Mouse (Mus musculus) urinary bladder, postnatal 10 days (tissue): ENCODE measurements at regions not wholly inside any gene's neighbourhood (a gene's known extent, or its start where the extent isn't known, plus 50 kb on each side); places are given as distances from the start of the nearest gene placed in this dataset.

Experiments used
- DNase-seq: peaks from one replicate; pipeline ENCODE4 v3.0.0; 2022; ENCODE audit warnings: low spot score

- no peak for DNase-seq
These were observed 366.3 kb upstream of the Prickle1 start for GRCm38 (mm10) chr15:93961950-93962349.

- DNase-seq = no peak
These were observed 364.2 kb upstream of the Prickle1 start for GRCm38 (mm10) chr15:93959931-93960330.

GRCm38 (mm10) chr15:93958086-93958485 is 362.4 kb upstream of the Prickle1 start:
- DNase-seq = no peak

GRCm38 (mm10) chr15:93956801-93957200 is 361.1 kb upstream of the Prickle1 start:
- no peak for DNase-seq

- no peak for DNase-seq
These were observed 357.9 kb upstream of the Prickle1 start for GRCm38 (mm10) chr15:93953548-93953947.

GRCm38 (mm10) chr15:93950441-93950840 is 354.8 kb upstream of the Prickle1 start:
- no peak for DNase-seq

- no peak for DNase-seq
These were observed 353.2 kb upstream of the Prickle1 start for GRCm38 (mm10) chr15:93948902-93949301.

GRCm38 (mm10) chr15:93943545-93943944 is 347.9 kb upstream of the Prickle1 start:
- DNase-seq = no peak

GRCm38 (mm10) chr15:93932971-93933496 is 337.3 kb upstream of the Prickle1 start:
- no peak for DNase-seq

GRCm38 (mm10) chr15:93926842-93927241 is 331.2 kb upstream of the Prickle1 start:
- DNase-seq = no peak

- DNase-seq = no peak
These were observed 330.6 kb upstream of the Prickle1 start for GRCm38 (mm10) chr15:93926262-93926661.

GRCm38 (mm10) chr15:93921457-93922234 is 326.0 kb upstream of the Prickle1 start:
- no peak for DNase-seq

GRCm38 (mm10) chr15:93920996-93921395 is 325.3 kb upstream of the Prickle1 start:
- DNase-seq = no peak

GRCm38 (mm10) chr15:93919577-93919976 is 323.9 kb upstream of the Prickle1 start:
- no peak for DNase-seq

GRCm38 (mm10) chr15:93916856-93917255 is 321.2 kb upstream of the Prickle1 start:
- DNase-seq = no peak

GRCm38 (mm10) chr15:93913462-93913861 is 317.8 kb upstream of the Prickle1 start:
- no peak for DNase-seq

GRCm38 (mm10) chr15:93913041-93913440 is 317.4 kb upstream of the Prickle1 start:
- no peak for DNase-seq

GRCm38 (mm10) chr15:93910981-93911431 is 315.3 kb upstream of the Prickle1 start:
- DNase-seq = no peak

GRCm38 (mm10) chr15:93910158-93910557 is 314.5 kb upstream of the Prickle1 start:
- no peak for DNase-seq

- DNase-seq = no peak
These were observed 308.2 kb upstream of the Prickle1 start for GRCm38 (mm10) chr15:93903671-93904603.

- DNase-seq = no peak
These were observed 287.1 kb upstream of the Prickle1 start for GRCm38 (mm10) chr15:93882826-93883225.

- DNase-seq = no peak
These were observed 285.6 kb upstream of the Prickle1 start for GRCm38 (mm10) chr15:93881276-93881675.

- DNase-seq = no peak
These were observed 284.6 kb upstream of the Prickle1 start for GRCm38 (mm10) chr15:93880302-93880701.
